Mouse (Mus musculus) myocyte (in vitro differentiated cells): ENCODE measurements around the gene Ptprd.

Experiments used
- E2F4 ChIP-seq: IDR thresholded peaks from one replicate; pipeline ENCODE4 v1.6.1; 2011; ENCODE audit warnings: mild to moderate bottlenecking, control low read depth, moderate library complexity; ENCODE audit not compliant: insufficient read depth
- MAX ChIP-seq: IDR thresholded peaks from one replicate; pipeline ENCODE4 v1.6.1; 2011; ENCODE audit warnings: low read depth, mild to moderate bottlenecking, control low read depth
- MYOG ChIP-seq, 3 experiments: IDR thresholded peaks; one replicate each; pipeline ENCODE4 v1.6.1; 2011; ENCODE audit warnings: control low read depth in 2 of 3, low read depth in 2 of 3, mild to moderate bottlenecking in 2 of 3; ENCODE audit not compliant: insufficient read length in 2 of 3, control insufficient read depth in 1 of 3, insufficient read depth in 1 of 3
- POLR2A ChIP-seq: IDR thresholded peaks from one replicate; pipeline ENCODE4 v1.6.1; 2011; ENCODE audit warnings: low read depth, mild to moderate bottlenecking, control low read depth, moderate library complexity; ENCODE audit not compliant: insufficient read length
- REST ChIP-seq: IDR thresholded peaks from one replicate; pipeline ENCODE4 v1.6.1; 2011; ENCODE audit warnings: mild to moderate bottlenecking, control low read depth, moderate library complexity; ENCODE audit not compliant: insufficient read depth, insufficient read length
- SRF ChIP-seq: IDR thresholded peaks from one replicate; pipeline ENCODE4 v1.6.1; 2011; ENCODE audit warnings: low read depth; ENCODE audit not compliant: control insufficient read depth, insufficient read length
- TCF12 ChIP-seq: IDR thresholded peaks from one replicate; pipeline ENCODE4 v1.6.1; 2011; ENCODE audit warnings: mild to moderate bottlenecking, control low read depth; ENCODE audit not compliant: poor library complexity, insufficient read depth, severe bottlenecking
- USF1 ChIP-seq: IDR thresholded peaks from one replicate; pipeline ENCODE4 v1.6.1; 2011; ENCODE audit warnings: low read depth, mild to moderate bottlenecking, control low read depth, moderate library complexity

DNA sequence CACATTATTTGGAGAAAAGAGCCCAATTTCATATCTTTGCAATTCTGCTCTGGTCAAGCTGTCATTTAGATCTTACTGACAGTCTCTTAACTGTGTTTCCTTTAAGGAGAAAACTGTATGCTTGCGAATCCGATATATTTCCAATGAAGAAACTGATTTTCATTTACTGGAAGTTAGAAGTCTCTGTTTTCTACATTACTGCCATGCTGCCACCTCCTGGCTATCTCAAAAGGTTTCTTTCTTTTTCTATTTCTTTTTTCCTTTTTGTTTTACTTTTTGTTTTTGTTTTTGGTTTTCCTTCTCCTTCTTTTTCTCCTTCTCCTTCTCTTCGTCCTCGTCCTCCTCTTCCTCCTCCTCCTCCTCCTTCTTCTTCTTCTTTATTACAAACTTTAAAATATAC is 812.6 kb downstream of the Ptprd start:
- no peak for TF ChIP-seq POLR2A
- TF ChIP-seq TCF12, result no peak
- TF ChIP-seq MAX, result no peak
- no peak for TF ChIP-seq E2F4
- no peak for TF ChIP-seq MYOG (IDR thresholded peaks at IDR 0.05; ENCODE audit: control insufficient read depth in 1 of 3, insufficient read depth in 1 of 3, insufficient read length in 2 of 3, low read depth in 2 of 3)
- no peak for TF ChIP-seq USF1
- no peak for TF ChIP-seq REST
- no peak for TF ChIP-seq SRF
